Mouse (Mus musculus) testis, adult 2 months (tissue): ENCODE measurements at regions not wholly inside any gene's neighbourhood (a gene's known extent, or its start where the extent isn't known, plus 50 kb on each side); places are given as distances from the start of the nearest gene placed in this dataset.

ENCODE experiments used
- H3K27ac ChIP-seq: fragments of 200-500 bp; 2 replicates; pipeline ENCODE4 v1.5.1; 2012; ENCODE audit warnings: low read depth, low read length; ENCODE audit not compliant: control insufficient read depth, insufficient read depth
- H3K27me3 ChIP-seq: fragments of 200-500 bp; 2 replicates; pipeline ENCODE4 v1.6.1; 2012; ENCODE audit warnings: mild to moderate bottlenecking, low read length, moderate library complexity; ENCODE audit not compliant: control insufficient read depth, insufficient read depth
- H3K36me3 ChIP-seq: fragments of 200-500 bp; 2 replicates; pipeline ENCODE4 v1.6.1; 2012; ENCODE audit warnings: mild to moderate bottlenecking, low read length; ENCODE audit not compliant: control insufficient read depth, insufficient read depth
- H3K4me1 ChIP-seq: fragments of 200-500 bp; 2 replicates; pipeline ENCODE4 v1.6.1; 2012; ENCODE audit warnings: low read length; ENCODE audit not compliant: control insufficient read depth, insufficient read depth
- H3K4me3 ChIP-seq: fragments of 200-500 bp; 2 replicates; pipeline ENCODE4 v1.5.1; 2012; ENCODE audit warnings: low read depth, mild to moderate bottlenecking, low read length, moderate library complexity, mixed read lengths; ENCODE audit not compliant: control insufficient read depth
- CTCF ChIP-seq: fragments of 200-500 bp; IDR thresholded peaks from 2 replicates; pipeline ENCODE4 v1.5.1; 2012; ENCODE audit warnings: low read depth, mild to moderate bottlenecking, inconsistent platforms, low read length, moderate library complexity; ENCODE audit not compliant: control insufficient read depth, insufficient read depth, insufficient replicate concordance
- POLR2A ChIP-seq: fragments of 200-500 bp; IDR thresholded peaks from 2 replicates; pipeline ENCODE4 v1.6.1; 2012; ENCODE audit warnings: low read depth, mild to moderate bottlenecking, inconsistent platforms, low read length, moderate library complexity; ENCODE audit not compliant: control insufficient read depth

GRCm38 (mm10) chr8:10712118-10712689 lies 296.1 kb downstream of the Irs2 start:
- no peak for TF ChIP-seq CTCF
- TF ChIP-seq POLR2A = no peak
- Histone ChIP-seq H3K27ac (no peak overlapping the region), H3K4me3 (no peak overlapping the region)

DNA sequence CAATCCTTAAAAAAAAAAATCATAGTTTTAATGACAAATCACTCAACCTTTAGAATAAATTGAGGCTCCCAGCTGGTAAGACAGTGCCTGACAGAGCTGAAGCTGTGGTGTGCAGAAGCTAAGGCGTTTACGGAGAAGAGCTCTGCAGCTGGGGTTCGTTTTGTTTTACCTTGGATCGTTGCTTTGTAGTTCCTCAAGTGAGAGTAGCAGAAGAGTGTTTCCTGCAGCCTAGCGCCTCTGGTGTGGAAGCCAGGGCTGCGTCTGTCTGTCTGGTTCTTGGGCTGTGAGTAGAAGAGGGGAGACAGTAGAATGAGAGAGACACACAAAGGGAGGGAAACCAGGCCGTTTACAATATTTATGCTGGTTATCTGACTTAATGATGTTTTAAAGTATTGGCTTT lies 296.8 kb downstream of the Irs2 start:
- H3K4me3 ChIP-seq = no peak overlapping the region
- H3K27me3 ChIP-seq = no peaks in the 10 kb centered on the region
- no peak for TF ChIP-seq POLR2A
- no peak for TF ChIP-seq CTCF
- H3K27ac ChIP-seq = no peak overlapping the region
- no peaks in the 10 kb centered on the region for H3K36me3 ChIP-seq
- H3K4me1 ChIP-seq = no peaks in the 10 kb centered on the region

More at GRCm38 (mm10) chr8:10712118-10712689, 296.1 kb downstream of the Irs2 start:
- H3K4me1 ChIP-seq = peaks cover 2% of the 10 kb centered on the region; the same call in 1 of the 2 replicates
- no peaks in the 10 kb centered on the region for H3K36me3 ChIP-seq
- no peaks in the 10 kb centered on the region for H3K27me3 ChIP-seq

DNA sequence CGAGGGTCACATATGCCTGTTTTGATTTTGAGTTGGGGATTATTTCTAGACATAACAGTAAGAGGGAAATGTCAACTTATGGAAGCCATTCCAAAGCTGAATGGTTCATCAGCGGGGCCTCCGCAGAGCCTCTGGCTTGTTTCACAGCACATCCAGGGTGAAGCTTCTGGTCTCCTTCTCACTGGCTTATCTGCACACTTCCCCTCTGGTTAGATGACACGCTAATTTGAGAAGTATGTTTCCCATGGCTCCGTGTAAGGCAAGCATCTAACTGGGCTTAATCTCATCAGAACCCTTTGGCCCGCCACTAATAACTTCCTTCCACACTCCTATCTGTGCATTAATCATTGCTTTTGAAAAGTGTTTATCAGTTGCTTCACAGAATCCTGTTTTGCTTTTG lies 299.7 kb downstream of the Irs2 start:
- Histone ChIP-seq H3K27ac (no peak overlapping the region), H3K4me1 (no peaks in the 10 kb centered on the region), H3K27me3 (no peaks in the 10 kb centered on the region), H3K36me3 (no peaks in the 10 kb centered on the region), H3K4me3 (no peak overlapping the region)
- TF ChIP-seq POLR2A (no peak), CTCF (no peak)

GRCm38 (mm10) chr8:10707122-10707521 lies 301.1 kb downstream of the Irs2 start:
- Histone ChIP-seq H3K27me3 (no peaks in the 10 kb centered on the region), H3K36me3 (no peaks in the 10 kb centered on the region), H3K27ac (no peak overlapping the region), H3K4me3 (no peak overlapping the region), H3K4me1 (peaks cover 3% of the 10 kb centered on the region; the same call in 1 of the 2 replicates)
- TF ChIP-seq CTCF (no peak), POLR2A (no peak)

DNA sequence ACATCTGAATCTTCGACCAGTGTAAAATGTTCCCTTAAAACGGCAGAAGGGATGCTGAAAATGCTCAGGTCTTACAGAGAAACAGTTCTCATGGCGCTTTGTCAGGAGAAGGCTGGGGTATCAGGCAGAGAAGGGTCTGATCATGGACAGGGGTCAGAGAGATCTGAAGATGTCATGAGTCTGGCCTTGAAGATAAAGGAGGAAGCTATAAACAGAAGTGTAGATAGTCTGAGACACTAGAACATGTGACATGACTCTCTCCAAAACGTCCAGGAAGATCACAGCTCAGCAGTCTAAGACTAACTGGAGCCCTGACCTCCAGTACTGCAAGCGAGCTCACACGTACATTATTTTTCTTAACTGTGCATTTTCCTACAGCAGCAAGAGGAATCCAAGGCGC lies 302.3 kb downstream of the Irs2 start:
- Histone ChIP-seq H3K4me3 (no peak overlapping the region), H3K4me1 (peaks cover 3% of the 10 kb centered on the region; the same call in 1 of the 2 replicates), H3K27me3 (no peaks in the 10 kb centered on the region), H3K36me3 (no peaks in the 10 kb centered on the region), H3K27ac (no peak overlapping the region)
- TF ChIP-seq CTCF (no peak), POLR2A (no peak)

- Histone ChIP-seq H3K36me3 (no peaks in the 10 kb centered on the region), H3K27me3 (no peaks in the 10 kb centered on the region), H3K4me1 (peaks cover 3% of the 10 kb centered on the region; the same call in 1 of the 2 replicates), H3K27ac (no peak overlapping the region), H3K4me3 (no peak overlapping the region)
- TF ChIP-seq CTCF = no peak
- no peak for TF ChIP-seq POLR2A
Observed at GRCm38 (mm10) chr8:10702755-10703154, 305.5 kb downstream of the Irs2 start.

- no peaks in the 10 kb centered on the region for H3K36me3 ChIP-seq
- no peak overlapping the region for H3K27ac ChIP-seq
- TF ChIP-seq CTCF (no peak), POLR2A (no peak)
- H3K4me3 ChIP-seq = no peak overlapping the region
- no peaks in the 10 kb centered on the region for H3K27me3 ChIP-seq
- H3K4me1 ChIP-seq = peaks cover 3% of the 10 kb centered on the region; the same call in 1 of the 2 replicates
Observed at GRCm38 (mm10) chr8:10702248-10702647, 306.0 kb downstream of the Irs2 start.
